Mouse (Mus musculus) E14TG2a.4 (cell line): ENCODE data around the gene Maml3.

ENCODE experiments used
- CTCF ChIP-seq: conservative IDR thresholded peaks from 2 replicates; pipeline ENCODE4 v1.5.1; 2014; ENCODE audit warnings: low read length
- NANOG ChIP-seq: IDR thresholded peaks from 2 replicates; pipeline ENCODE4 v1.6.1; 2014; ENCODE audit warnings: borderline replicate concordance, low read length, mixed read lengths
- POU5F1 ChIP-seq: IDR thresholded peaks from 2 replicates; pipeline ENCODE4 v1.6.1; 2014; ENCODE audit warnings: low read length, borderline replicate concordance

- no peak for TF ChIP-seq CTCF
- no peak for TF ChIP-seq POU5F1
- no peak for TF ChIP-seq NANOG
These were observed 283.3 kb downstream of the Maml3 start for GRCm38 (mm10) chr3:51821551-51821950.
